Mouse (Mus musculus) stomach, postnatal 0 days (tissue): ENCODE measurements around the gene Pgm2l1. TPM values are rescaled to one million over a fixed set of nuclear protein-coding genes. Genes with fewer than 3 reads are reported as not detected.

Experiments used
- ATAC-seq: fragments of 200-750 bp; cut with Nextera tagmentation; 2 replicates; pipeline ENCODE4 v1.8.0; 2017; ENCODE audit not compliant: low FRiP score, low TSS enrichment
- DNase-seq: peaks from one replicate; pipeline ENCODE4 v3.0.0-alpha.2; 2016; ENCODE audit warnings: low spot score
- H3K27ac ChIP-seq: fragments of 300-500 bp; sonication (generic); replicated peaks from 2 replicates; pipeline ENCODE4 v1.5.1; 2014; ENCODE audit warnings: mild to moderate bottlenecking, control low read depth
- H3K27me3 ChIP-seq: fragments of 300-500 bp; sonication (generic); 2 replicates; pipeline ENCODE4 v1.6.1; 2014; ENCODE audit warnings: low read length; ENCODE audit not compliant: control insufficient read depth, insufficient read depth
- H3K36me3 ChIP-seq: fragments of 300-500 bp; sonication (generic); 2 replicates; pipeline ENCODE4 v1.6.1; 2014; ENCODE audit warnings: low read length, mixed read lengths; ENCODE audit not compliant: control insufficient read depth, insufficient read depth
- H3K4me1 ChIP-seq: fragments of 300-500 bp; sonication (generic); replicated peaks from 2 replicates; pipeline ENCODE4 v1.6.1; 2014; ENCODE audit warnings: antibody characterized with exemption; ENCODE audit not compliant: control insufficient read depth, insufficient read depth
- H3K4me2 ChIP-seq: fragments of 300-500 bp; sonication (generic); replicated peaks from 2 replicates; pipeline ENCODE4 v1.6.1; 2014; ENCODE audit warnings: low read depth, mild to moderate bottlenecking, control low read depth, moderate library complexity
- H3K4me3 ChIP-seq: fragments of 300-500 bp; sonication (generic); 2 replicates; pipeline ENCODE4 v1.5.1; 2014; ENCODE audit warnings: low read depth, low read length, control low read depth
- H3K9ac ChIP-seq: fragments of 300-500 bp; sonication (generic); 2 replicates; pipeline ENCODE4 v1.6.1; 2014; ENCODE audit warnings: mild to moderate bottlenecking, low read length, control low read depth, mixed read lengths
- H3K9me3 ChIP-seq: fragments of 300-500 bp; sonication (generic); 2 replicates; pipeline ENCODE4 v1.6.1; 2016; ENCODE audit warnings: low read length; ENCODE audit not compliant: control insufficient read depth
- CTCF ChIP-seq: IDR thresholded peaks from 2 replicates; pipeline ENCODE4 v1.5.1; 2016; ENCODE audit warnings: antibody characterized with exemption, low read depth, mild to moderate bottlenecking, moderate library complexity
- EP300 ChIP-seq: optimal IDR thresholded peaks from 2 replicates; pipeline ENCODE3; 2016; ENCODE audit warnings: antibody characterized with exemption
- WGBS: fragments of 180-500 bp; shearing (Covaris S2); extraction: QIAGEN DNeasy Blood & Tissue Kit; methylation state at CpG from one replicate; pipeline ENCODE4 v1.1.7; 2014; 5-methylcytosine and 5-hydroxymethylcytosine counted together
- polyA plus RNA-seq: library from polyadenylated mRNA; unstranded; fragments of >200 nt; fragmentation: Nextera tagmentation; extraction: Ambion mirVana; gene quantifications from 2 replicates; pipeline ENCODE4 v1.2.1, GENCODE M21; 2015

Gene Pgm2l1
- polyA plus RNA-seq, 1 experiment from 2014 or later: 0.90 TPM

DNA sequence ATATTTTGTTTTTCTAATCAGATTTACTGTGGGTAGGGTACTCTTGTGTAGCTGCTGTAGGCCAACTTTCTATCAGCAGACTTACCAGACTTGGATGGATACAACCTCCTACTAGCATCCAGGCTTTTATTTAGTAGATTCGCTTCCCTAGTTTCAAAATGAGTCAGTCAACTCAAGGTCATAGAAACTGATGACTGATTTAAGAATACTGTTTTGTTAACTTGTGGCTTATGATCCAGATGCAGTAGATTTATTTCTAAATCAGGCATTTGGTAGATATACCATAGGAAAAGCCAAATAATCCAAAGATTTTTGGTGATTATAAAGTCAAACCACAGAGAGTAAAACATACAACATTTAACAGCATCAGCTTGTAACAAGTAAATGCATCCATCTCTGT, 3.5 kb downstream of the Pgm2l1 start:
- Histone ChIP-seq H3K4me1 (peaks cover 2% of the 10 kb centered on the region; the same call in 1 of the 2 replicates), H3K36me3 (no peaks in the 10 kb centered on the region), H3K27ac (no peak overlapping the region), H3K27me3 (no peaks in the 10 kb centered on the region), H3K9me3 (no peaks in the 10 kb centered on the region), H3K4me3 (no peak overlapping the region), H3K4me2 (no peak overlapping the region), H3K9ac (no peak overlapping the region)
- DNase-seq (no peak), ATAC-seq (no peak)
- WGBS: 92% methylated on average over 1 of the region's 1 CpGs
- TF ChIP-seq CTCF (no peak), EP300 (no peak)

DNA sequence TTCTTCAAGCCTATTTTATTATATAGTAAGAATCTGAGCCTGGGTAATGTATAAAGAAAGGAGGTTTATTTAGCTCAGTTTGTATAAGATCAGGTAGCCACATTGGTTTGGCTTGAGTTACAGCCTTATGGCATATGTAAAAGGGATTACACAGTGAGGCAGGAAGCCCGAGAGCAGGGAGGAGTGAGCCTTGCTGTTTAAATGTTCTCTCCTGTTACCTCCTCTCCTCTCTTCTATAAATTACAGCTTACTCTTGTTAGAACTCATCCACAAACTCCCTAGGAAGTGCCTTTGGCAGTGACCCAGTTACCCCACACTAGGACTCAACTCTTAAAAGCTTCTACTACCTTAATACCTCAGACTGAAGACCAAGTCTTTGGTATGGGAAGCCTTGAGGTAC, 4.5 kb downstream of the Pgm2l1 start:
- 33% methylated on average over 1 of the region's 1 CpGs for WGBS
- Histone ChIP-seq H3K4me2 (no peak overlapping the region), H3K27ac (no peak overlapping the region), H3K27me3 (no peaks in the 10 kb centered on the region), H3K4me1 (peaks cover 2% of the 10 kb centered on the region; the same call in 1 of the 2 replicates), H3K4me3 (no peak overlapping the region), H3K9ac (no peak overlapping the region), H3K36me3 (no peaks in the 10 kb centered on the region), H3K9me3 (no peaks in the 10 kb centered on the region)
- no peak for ATAC-seq
- TF ChIP-seq EP300 (no peak), CTCF (no peak)
- no peak for DNase-seq

DNA sequence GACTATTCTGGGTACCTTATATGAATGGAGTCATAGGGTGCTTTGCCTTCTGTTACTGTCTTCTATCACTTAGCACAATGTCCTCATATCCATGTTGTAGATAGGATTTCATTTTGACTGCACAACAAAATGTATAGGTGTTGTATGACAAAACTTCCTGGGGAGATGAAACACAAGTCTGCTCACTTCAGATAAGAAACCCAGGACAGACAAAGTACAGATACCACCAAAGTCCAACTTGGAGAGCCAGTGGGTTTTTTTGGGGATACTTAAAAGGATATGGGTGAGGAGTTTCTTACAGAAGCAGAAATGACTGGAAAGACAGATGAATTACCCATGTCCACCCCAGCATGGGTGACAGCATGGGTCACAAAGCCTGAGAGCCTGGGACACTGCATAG, 6.5 kb downstream of the Pgm2l1 start:
- no peak overlapping the region for H3K4me3 ChIP-seq
- H3K4me1 ChIP-seq: no peaks in the 10 kb centered on the region
- ATAC-seq (no peak), DNase-seq (no peak)
- no peak overlapping the region for H3K4me2 ChIP-seq
- H3K9me3 ChIP-seq: no peaks in the 10 kb centered on the region
- H3K27ac ChIP-seq: no peak overlapping the region
- TF ChIP-seq CTCF: no peak
- H3K9ac ChIP-seq: no peak overlapping the region
- no peaks in the 10 kb centered on the region for H3K27me3 ChIP-seq
- no peaks in the 10 kb centered on the region for H3K36me3 ChIP-seq

DNA sequence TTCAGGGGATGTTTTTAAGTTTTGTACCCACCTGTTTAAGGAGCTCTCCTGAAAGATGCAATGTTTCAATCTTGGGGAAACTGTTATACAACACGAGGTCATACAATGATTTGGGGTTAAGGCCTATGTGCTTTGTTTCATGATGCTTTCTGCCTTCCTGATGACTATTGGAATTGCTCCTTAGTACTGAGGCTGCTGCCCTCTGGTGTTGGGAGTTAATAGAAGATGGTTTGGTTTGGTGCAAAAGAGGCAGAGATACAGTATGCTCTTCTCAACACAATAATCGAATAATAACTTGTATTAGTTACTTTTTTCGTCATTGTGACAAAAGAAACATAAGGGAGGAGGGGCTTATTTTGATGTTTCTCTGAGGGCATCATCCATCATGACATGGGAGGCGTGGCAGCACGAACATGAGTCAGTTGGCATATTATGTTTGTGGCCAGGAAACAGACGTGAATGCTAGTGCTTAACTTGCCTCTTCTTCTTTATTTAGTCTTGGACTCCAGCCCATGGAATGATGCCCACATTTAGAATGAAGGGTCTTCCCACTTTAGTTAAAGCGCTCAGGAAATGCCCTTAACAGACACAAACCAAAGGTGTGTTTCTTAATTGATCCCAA, 7.2 kb downstream of the Pgm2l1 start:
- no peak overlapping the region for H3K9ac ChIP-seq
- no peak overlapping the region for H3K27ac ChIP-seq
- no peak for ATAC-seq
- H3K4me2 ChIP-seq: no peak overlapping the region
- no peak overlapping the region for H3K4me3 ChIP-seq
- 50% methylated on average over 7 of the region's 7 CpGs for WGBS
- H3K4me1 ChIP-seq: no peaks in the 10 kb centered on the region
- peak; percentile 88 for TF ChIP-seq CTCF
- no peak for TF ChIP-seq EP300
- H3K27me3 ChIP-seq: no peaks in the 10 kb centered on the region
- no peaks in the 10 kb centered on the region for H3K9me3 ChIP-seq
- peak; percentile 26 for DNase-seq
- H3K36me3 ChIP-seq: no peaks in the 10 kb centered on the region

DNA sequence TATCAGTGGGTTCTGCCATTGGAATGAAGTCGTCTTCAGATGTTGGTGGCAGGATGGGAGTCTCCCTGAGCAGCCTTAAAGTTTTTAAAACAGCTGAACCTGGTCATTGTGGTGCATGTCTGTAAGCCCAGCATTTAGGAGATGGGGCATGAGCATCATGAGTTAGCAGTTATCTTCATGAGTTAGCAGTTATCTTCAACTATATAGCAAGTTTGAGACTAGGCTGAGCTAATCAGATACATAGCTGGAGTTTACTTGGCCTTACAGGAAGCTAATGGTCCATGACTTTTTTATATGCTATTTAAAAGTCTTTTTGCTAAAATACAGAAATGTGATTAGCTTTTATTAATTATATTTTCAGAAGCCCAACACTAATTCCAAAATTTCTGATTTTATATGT, 11.1 kb downstream of the Pgm2l1 start:
- no peak for ATAC-seq
- Histone ChIP-seq H3K27ac (no peak overlapping the region), H3K4me2 (no peak overlapping the region), H3K27me3 (no peaks in the 10 kb centered on the region), H3K9me3 (no peaks in the 10 kb centered on the region), H3K9ac (no peak overlapping the region), H3K4me1 (no peaks in the 10 kb centered on the region), H3K36me3 (no peaks in the 10 kb centered on the region), H3K4me3 (no peak overlapping the region)
- TF ChIP-seq CTCF (no peak), EP300 (no peak)
- DNase-seq: no peak
- 97% methylated on average over 1 of the region's 1 CpGs for WGBS

DNA sequence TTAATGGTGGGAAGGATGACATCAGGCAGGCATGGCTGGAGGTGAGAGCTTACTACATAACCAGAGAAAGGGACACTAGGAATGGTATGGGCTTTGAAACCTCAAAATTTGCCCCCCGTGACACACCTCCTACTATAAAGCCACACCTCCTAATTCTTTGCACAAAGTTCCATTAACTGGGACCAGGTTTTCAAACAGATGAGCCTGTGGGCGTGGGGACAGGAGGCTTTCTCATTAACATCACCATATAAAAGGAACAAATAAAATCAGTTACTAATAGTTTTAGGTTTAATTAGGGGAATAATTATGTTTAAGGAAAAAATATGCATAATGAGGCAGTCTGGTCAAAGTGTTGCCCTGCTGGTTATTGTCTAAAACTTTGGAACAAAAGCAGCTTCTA, 13.4 kb downstream of the Pgm2l1 start:
- no peak for DNase-seq
- TF ChIP-seq EP300 (no peak), CTCF (no peak)
- H3K9ac ChIP-seq: no peak overlapping the region
- H3K9me3 ChIP-seq: no peaks in the 10 kb centered on the region
- WGBS: 78% methylated on average over 2 of the region's 2 CpGs
- no peak overlapping the region for H3K27ac ChIP-seq
- H3K27me3 ChIP-seq: no peaks in the 10 kb centered on the region
- H3K4me3 ChIP-seq: no peak overlapping the region
- ATAC-seq: no peak
- no peaks in the 10 kb centered on the region for H3K4me1 ChIP-seq
- H3K36me3 ChIP-seq: no peaks in the 10 kb centered on the region
- no peak overlapping the region for H3K4me2 ChIP-seq
